Mouse (Mus musculus): Measurements from ENCODE around the gene Glod4. TPM values are rescaled to one million over a fixed set of nuclear protein-coding genes. Genes with fewer than 3 reads are reported as not detected.
"Not testable (repeated sequence)": the region's sequence is repeated elsewhere in the genome, so short reads cannot be mapped to it uniquely, and the experiment has no call there.

Gene Glod4
- total RNA-seq, 1 experiment from 2014 or later, result 60.8 TPM

GRCm38 (mm10) chr11:76215011-76215410 lies 28.5 kb downstream of the Glod4 start:
- no peak for ATAC-seq (ENCODE audit: extremely low read depth, insufficient number of reproducible peaks, low FRiP score, poor library complexity, severe bottlenecking)

- no peak for ATAC-seq (ENCODE audit: extremely low read depth, insufficient number of reproducible peaks, low FRiP score, poor library complexity, severe bottlenecking)
Observed at GRCm38 (mm10) chr11:76213841-76214240, 29.7 kb downstream of the Glod4 start.

GRCm38 (mm10) chr11:76211595-76211994 lies 31.9 kb downstream of the Glod4 start:
- not testable (repeated sequence) for ATAC-seq (ENCODE audit: extremely low read depth, insufficient number of reproducible peaks, low FRiP score, poor library complexity, severe bottlenecking)

- ATAC-seq (ENCODE audit: extremely low read depth, insufficient number of reproducible peaks, low FRiP score, poor library complexity, severe bottlenecking), result no peak
Observed at GRCm38 (mm10) chr11:76210228-76210985, 33.1 kb downstream of the Glod4 start.

GRCm38 (mm10) chr11:76206793-76207192 lies 36.7 kb downstream of the Glod4 start:
- no peak for ATAC-seq (ENCODE audit: extremely low read depth, insufficient number of reproducible peaks, low FRiP score, poor library complexity, severe bottlenecking)

- ATAC-seq (ENCODE audit: extremely low read depth, insufficient number of reproducible peaks, low FRiP score, poor library complexity, severe bottlenecking), result peak; percentile 51
Observed at GRCm38 (mm10) chr11:76201761-76202674, 41.5 kb downstream of the Glod4 start.

GRCm38 (mm10) chr11:76196977-76197469 lies 46.5 kb downstream of the Glod4 start:
- ATAC-seq (ENCODE audit: extremely low read depth, insufficient number of reproducible peaks, low FRiP score, poor library complexity, severe bottlenecking), result no peak

GRCm38 (mm10) chr11:76196275-76196976 lies 47.1 kb downstream of the Glod4 start:
- no peak for ATAC-seq (ENCODE audit: extremely low read depth, insufficient number of reproducible peaks, low FRiP score, poor library complexity, severe bottlenecking)

- no peak for ATAC-seq (ENCODE audit: extremely low read depth, insufficient number of reproducible peaks, low FRiP score, poor library complexity, severe bottlenecking)
Observed at GRCm38 (mm10) chr11:76186908-76187307, 56.6 kb downstream of the Glod4 start.

- no peak for ATAC-seq (ENCODE audit: extremely low read depth, insufficient number of reproducible peaks, low FRiP score, poor library complexity, severe bottlenecking)
Observed at GRCm38 (mm10) chr11:76183745-76184144, 59.8 kb downstream of the Glod4 start.

GRCm38 (mm10) chr11:76180146-76180540 lies 63.4 kb downstream of the Glod4 start:
- no peak for ATAC-seq (ENCODE audit: extremely low read depth, insufficient number of reproducible peaks, low FRiP score, poor library complexity, severe bottlenecking)

GRCm38 (mm10) chr11:76179495-76180145 lies 63.9 kb downstream of the Glod4 start, which contains the start of the genes Vps53 and Fam57a:
TSS of gene Vps53 (minus strand) at chr11:76179647.
TSS of gene Fam57a (plus strand) at chr11:76179671.
- peak; percentile 65 for ATAC-seq (ENCODE audit: extremely low read depth, insufficient number of reproducible peaks, low FRiP score, poor library complexity, severe bottlenecking)

- ATAC-seq (ENCODE audit: extremely low read depth, insufficient number of reproducible peaks, low FRiP score, poor library complexity, severe bottlenecking), result peak; percentile 47; the same call in 1 of the 2 replicates
Observed at GRCm38 (mm10) chr11:76178726-76179494, 64.6 kb downstream of the Glod4 start.

- no peak for ATAC-seq (ENCODE audit: extremely low read depth, insufficient number of reproducible peaks, low FRiP score, poor library complexity, severe bottlenecking)
Observed at GRCm38 (mm10) chr11:76170207-76170606, 73.3 kb downstream of the Glod4 start.

- ATAC-seq (ENCODE audit: extremely low read depth, insufficient number of reproducible peaks, low FRiP score, poor library complexity, severe bottlenecking), result no peak
Observed at GRCm38 (mm10) chr11:76168976-76169375, 74.5 kb downstream of the Glod4 start.

- ATAC-seq (ENCODE audit: extremely low read depth, insufficient number of reproducible peaks, low FRiP score, poor library complexity, severe bottlenecking), result peak; percentile 58; the same call in 1 of the 2 replicates
Observed at GRCm38 (mm10) chr11:76167079-76167765, 76.3 kb downstream of the Glod4 start.

GRCm38 (mm10) chr11:76166657-76167056 lies 76.9 kb downstream of the Glod4 start:
- no peak for ATAC-seq (ENCODE audit: extremely low read depth, insufficient number of reproducible peaks, low FRiP score, poor library complexity, severe bottlenecking)
